Mouse (Mus musculus) embryonic fibroblast, embryonic 13.5 days (primary cell): ENCODE data around the gene Srebf2.

ENCODE experiments used
- CTCF ChIP-seq: IDR thresholded peaks from 2 replicates; pipeline ENCODE4 v1.5.1; 2011; ENCODE audit warnings: mild to moderate bottlenecking, control low read depth, low read length, moderate library complexity, borderline replicate concordance; ENCODE audit not compliant: insufficient read depth
- POLR2A ChIP-seq: IDR thresholded peaks from 2 replicates; pipeline ENCODE4 v1.6.1; 2011; ENCODE audit warnings: low read depth, mild to moderate bottlenecking, control low read depth, low read length, moderate library complexity

DNA sequence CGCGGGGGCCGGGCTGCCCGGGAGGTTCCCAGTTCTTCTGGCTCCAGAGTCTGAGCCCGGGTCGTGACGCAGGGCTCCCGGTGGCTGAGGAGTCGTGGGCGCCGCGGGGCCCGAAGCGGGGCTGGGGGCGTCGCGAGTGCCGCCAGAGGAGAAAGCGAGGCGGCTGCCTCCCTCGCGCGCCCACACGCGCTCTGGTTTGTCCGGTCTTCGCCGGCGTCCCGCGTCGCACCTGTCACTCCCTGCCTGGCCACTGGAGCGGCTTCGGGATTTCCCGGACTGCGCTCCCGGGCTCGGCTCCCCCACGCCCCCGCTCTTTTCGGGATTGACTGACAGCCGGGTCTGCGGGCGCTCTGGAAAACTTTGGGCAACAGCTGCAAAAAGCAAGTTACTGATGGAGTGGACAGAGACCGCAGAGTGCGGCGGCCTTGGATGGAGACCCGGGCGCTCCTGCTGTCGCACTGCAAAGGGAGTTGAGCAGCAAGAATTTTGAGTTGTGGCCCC is 680 bp downstream of the Srebf2 start:
- no peak; the same call in 1 of the 2 replicates for TF ChIP-seq POLR2A
- no peak for TF ChIP-seq CTCF
